Mouse (Mus musculus): Measurements from ENCODE around the gene Lhfpl3. TPM values are rescaled to one million over a fixed set of nuclear protein-coding genes. Genes with fewer than 3 reads are reported as not detected.

Gene Lhfpl3
- polyA plus RNA-seq, 1 experiment from 2014 or later, result 0.46 TPM

DNA sequence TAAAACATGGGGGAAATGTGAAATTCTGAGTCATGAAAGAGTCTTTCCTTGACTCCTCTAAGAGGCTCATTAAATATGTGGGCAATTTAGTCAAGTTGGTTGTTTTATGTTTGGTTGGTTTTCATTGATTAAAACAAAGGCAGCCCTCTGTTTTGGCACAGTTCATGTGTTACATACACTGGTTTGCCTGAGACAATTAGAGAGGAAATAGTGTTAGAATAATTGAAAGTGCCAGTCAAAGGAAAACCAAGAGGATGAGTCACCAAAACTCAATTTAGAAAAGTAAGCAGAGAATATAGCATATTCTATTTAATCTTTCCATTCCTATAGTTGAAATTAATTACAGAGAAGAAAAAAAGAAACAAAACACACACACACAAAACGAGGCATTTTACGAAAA is 240.9 kb downstream of the Lhfpl3 start:
- DNase-seq (ENCODE audit: low spot score), result no peak
- no peak overlapping the region for H3K27ac ChIP-seq (replicated peaks)
- WGBS, result 89% methylated on average over 2 of the region's 2 CpGs
- H3K4me1 ChIP-seq, result no peaks in the 10 kb centered on the region
- no peak overlapping the region for H3K4me3 ChIP-seq
- no peaks in the 10 kb centered on the region for H3K36me3 ChIP-seq (replicated peaks)
- no peaks in the 10 kb centered on the region for H3K27me3 ChIP-seq (replicated peaks; ENCODE audit: low read depth, poor library complexity, severe bottlenecking)
- H3K9me3 ChIP-seq, result no peaks in the 10 kb centered on the region

GRCm38 (mm10) chr5:22999811-23000210 is 254.0 kb downstream of the Lhfpl3 start:
- Histone ChIP-seq H3K4me3 (no peak overlapping the region), H3K27me3 (replicated peaks; ENCODE audit: low read depth, poor library complexity, severe bottlenecking) (no peaks in the 10 kb centered on the region)
- 81% methylated on average over 3 of the region's 3 CpGs for WGBS

DNA sequence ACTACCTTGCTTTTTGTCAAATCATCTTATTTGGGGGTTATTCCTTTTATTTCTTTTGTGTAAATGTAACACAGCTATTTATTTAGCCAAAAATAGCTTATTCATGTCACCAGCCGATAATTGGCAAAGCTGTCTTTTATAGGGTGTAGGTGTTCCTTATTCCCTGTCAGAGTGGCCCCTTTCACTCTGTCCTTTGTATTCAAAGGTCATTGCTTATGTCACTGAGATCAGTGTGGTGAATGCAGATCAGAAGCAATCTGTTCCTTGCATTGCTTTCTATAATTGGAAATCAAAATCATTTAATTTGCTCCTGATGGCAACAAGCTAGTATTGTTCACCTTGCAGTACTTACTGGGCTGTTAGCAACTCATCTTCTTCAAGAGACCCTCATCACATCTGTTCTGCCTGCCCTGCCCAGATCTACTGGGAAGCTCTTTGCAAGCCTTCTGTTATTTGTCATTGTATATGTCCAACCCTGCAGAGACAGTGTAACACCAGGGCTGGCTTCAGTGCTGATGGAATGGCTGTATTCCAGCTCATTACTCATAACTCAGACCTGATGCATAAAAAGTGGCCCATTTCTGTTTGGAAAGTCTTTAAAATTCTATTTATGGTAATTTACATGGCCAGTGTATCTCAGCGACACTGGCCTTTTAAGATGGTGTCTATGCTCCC is 257.4 kb downstream of the Lhfpl3 start:
- H3K27ac ChIP-seq (replicated peaks), result no peak overlapping the region
- H3K4me3 ChIP-seq, result no peak overlapping the region
- DNase-seq (ENCODE audit: low spot score), result no peak
- no peaks in the 10 kb centered on the region for H3K36me3 ChIP-seq (replicated peaks)
- H3K27me3 ChIP-seq (replicated peaks; ENCODE audit: low read depth, poor library complexity, severe bottlenecking), result no peaks in the 10 kb centered on the region
- WGBS, result 86% methylated on average over 2 of the region's 2 CpGs
- no peaks in the 10 kb centered on the region for H3K4me1 ChIP-seq
- H3K9me3 ChIP-seq, result no peaks in the 10 kb centered on the region

More at GRCm38 (mm10) chr5:22999811-23000210, 254.0 kb downstream of the Lhfpl3 start:
- Histone ChIP-seq H3K9me3 (no peaks in the 10 kb centered on the region), H3K36me3 (replicated peaks) (no peaks in the 10 kb centered on the region), H3K27ac (replicated peaks) (no peak overlapping the region), H3K4me1 (no peaks in the 10 kb centered on the region)
- no peak for DNase-seq (ENCODE audit: low spot score)

GRCm38 (mm10) chr5:23006207-23006606 is 260.3 kb downstream of the Lhfpl3 start:
- WGBS, result 78% methylated on average over 1 of the region's 1 CpGs

GRCm38 (mm10) chr5:23010460-23010859 is 264.6 kb downstream of the Lhfpl3 start:
- Histone ChIP-seq H3K27ac (replicated peaks) (no peak overlapping the region), H3K4me3 (no peak overlapping the region), H3K27me3 (replicated peaks; ENCODE audit: low read depth, poor library complexity, severe bottlenecking) (no peaks in the 10 kb centered on the region), H3K9me3 (no peaks in the 10 kb centered on the region), H3K4me1 (no peaks in the 10 kb centered on the region), H3K36me3 (replicated peaks) (no peaks in the 10 kb centered on the region)
- no peak for DNase-seq (ENCODE audit: low spot score)
- 66% methylated on average over 1 of the region's 1 CpGs for WGBS

More at GRCm38 (mm10) chr5:23006207-23006606, 260.3 kb downstream of the Lhfpl3 start:
- DNase-seq (ENCODE audit: low spot score), result no peak
- Histone ChIP-seq H3K9me3 (no peaks in the 10 kb centered on the region), H3K27me3 (replicated peaks; ENCODE audit: low read depth, poor library complexity, severe bottlenecking) (no peaks in the 10 kb centered on the region), H3K36me3 (replicated peaks) (no peaks in the 10 kb centered on the region), H3K27ac (replicated peaks) (no peak overlapping the region), H3K4me1 (no peaks in the 10 kb centered on the region), H3K4me3 (no peak overlapping the region)

- no peak for DNase-seq (ENCODE audit: low spot score)
- no peak overlapping the region for H3K27ac ChIP-seq (replicated peaks)
- no peaks in the 10 kb centered on the region for H3K4me1 ChIP-seq
- no peaks in the 10 kb centered on the region for H3K9me3 ChIP-seq
- H3K4me3 ChIP-seq, result no peak overlapping the region
- no peaks in the 10 kb centered on the region for H3K36me3 ChIP-seq (replicated peaks)
- no peaks in the 10 kb centered on the region for H3K27me3 ChIP-seq (replicated peaks; ENCODE audit: low read depth, poor library complexity, severe bottlenecking)
Observed at GRCm38 (mm10) chr5:23013997-23014396, 268.1 kb downstream of the Lhfpl3 start.

DNA sequence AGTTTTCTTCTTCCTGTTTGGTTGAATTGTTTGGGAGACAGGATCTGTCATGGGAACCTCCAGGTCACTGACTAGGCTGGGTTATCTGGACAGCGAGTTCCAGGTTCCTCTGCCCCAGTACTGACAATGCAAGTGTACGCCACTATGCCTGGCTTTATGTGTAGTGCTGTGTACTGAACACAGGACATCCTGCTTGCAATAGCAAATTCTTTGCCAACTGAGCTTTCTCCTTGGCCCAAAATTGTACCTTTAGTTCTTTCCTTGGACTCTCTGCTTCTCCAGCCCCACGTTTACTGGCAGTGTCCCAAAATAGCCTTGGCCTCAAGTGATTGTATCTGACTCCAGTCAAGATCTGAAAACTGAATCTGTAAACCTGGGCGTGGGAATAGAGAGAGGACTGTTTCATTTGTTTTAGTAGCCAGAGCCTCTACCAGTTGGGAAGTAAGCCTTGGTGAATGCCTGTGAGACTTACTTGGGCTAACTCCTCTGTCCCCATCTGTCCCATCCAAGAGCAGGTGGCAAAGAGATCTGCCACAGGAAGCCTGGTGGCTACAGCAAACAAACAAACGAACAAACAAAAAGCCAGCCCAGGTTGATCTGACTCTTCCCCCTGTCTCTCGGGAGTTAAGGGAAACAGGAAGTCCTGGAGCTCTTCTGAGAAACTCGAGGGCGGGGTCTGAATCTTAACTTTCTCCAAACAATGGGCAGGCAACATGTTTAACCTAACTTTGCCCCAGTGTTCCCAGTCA is 269.9 kb downstream of the Lhfpl3 start:
- DNase-seq (ENCODE audit: low spot score), result no peak
- Histone ChIP-seq H3K4me1 (no peaks in the 10 kb centered on the region), H3K4me3 (no peak overlapping the region), H3K27me3 (replicated peaks; ENCODE audit: low read depth, poor library complexity, severe bottlenecking) (no peaks in the 10 kb centered on the region), H3K36me3 (replicated peaks) (no peaks in the 10 kb centered on the region), H3K9me3 (no peaks in the 10 kb centered on the region), H3K27ac (replicated peaks) (no peak overlapping the region)
- 72% methylated on average over 8 of the region's 8 CpGs for WGBS

- no peak overlapping the region for H3K27ac ChIP-seq (replicated peaks)
- no peak overlapping the region for H3K4me3 ChIP-seq
- no peak for DNase-seq (ENCODE audit: low spot score)
- H3K9me3 ChIP-seq, result no peaks in the 10 kb centered on the region
- no peaks in the 10 kb centered on the region for H3K4me1 ChIP-seq
- WGBS, result 83% methylated on average over 6 of the region's 6 CpGs
- no peaks in the 10 kb centered on the region for H3K36me3 ChIP-seq (replicated peaks)
- no peaks in the 10 kb centered on the region for H3K27me3 ChIP-seq (replicated peaks; ENCODE audit: low read depth, poor library complexity, severe bottlenecking)
Observed at GRCm38 (mm10) chr5:23034944-23035726, 289.3 kb downstream of the Lhfpl3 start.

DNA sequence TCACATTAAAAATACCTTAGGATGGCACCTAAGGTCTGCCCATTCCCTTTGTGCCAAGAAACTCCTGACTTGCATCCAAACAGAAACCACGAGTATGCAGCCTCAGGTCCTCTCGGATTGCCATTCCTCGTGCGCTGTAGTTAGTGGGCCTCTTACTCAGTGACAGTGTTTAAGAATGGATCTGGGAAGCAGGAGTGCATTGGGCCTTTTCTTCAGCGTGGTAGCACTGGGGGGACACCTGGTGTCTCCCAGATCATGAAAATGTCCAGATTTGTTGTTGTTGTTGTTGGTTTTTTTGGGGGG is 289.8 kb downstream of the Lhfpl3 start:
- Histone ChIP-seq H3K27ac (replicated peaks) (no peak overlapping the region), H3K4me3 (no peak overlapping the region), H3K9me3 (no peaks in the 10 kb centered on the region), H3K4me1 (no peaks in the 10 kb centered on the region), H3K27me3 (replicated peaks; ENCODE audit: low read depth, poor library complexity, severe bottlenecking) (no peaks in the 10 kb centered on the region), H3K36me3 (replicated peaks) (no peaks in the 10 kb centered on the region)
- WGBS, result 74% methylated on average over 5 of the region's 5 CpGs
- DNase-seq (ENCODE audit: low spot score), result no peak

DNA sequence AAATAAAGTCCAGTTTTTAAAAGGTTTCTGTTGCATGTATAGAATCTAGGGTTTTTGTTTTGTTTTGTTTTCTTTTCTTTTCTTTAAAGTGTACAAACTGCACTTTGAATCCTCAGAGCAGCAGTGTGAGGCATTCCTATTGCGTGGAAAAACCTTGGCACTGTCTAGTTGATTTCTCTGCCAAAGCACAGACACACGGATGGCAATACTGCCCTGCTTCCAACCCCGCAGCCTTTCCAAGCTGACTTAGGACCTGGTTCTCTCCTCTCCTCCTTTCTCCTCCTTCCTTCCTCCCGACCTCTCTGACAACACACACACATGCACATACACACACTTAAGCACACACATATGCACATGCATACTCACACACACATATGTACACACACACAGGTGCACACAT is 294.6 kb downstream of the Lhfpl3 start:
- Histone ChIP-seq H3K4me3 (no peak overlapping the region), H3K9me3 (no peaks in the 10 kb centered on the region), H3K36me3 (replicated peaks) (no peaks in the 10 kb centered on the region), H3K4me1 (no peaks in the 10 kb centered on the region), H3K27me3 (replicated peaks; ENCODE audit: low read depth, poor library complexity, severe bottlenecking) (no peaks in the 10 kb centered on the region), H3K27ac (replicated peaks) (no peak overlapping the region)
- DNase-seq (ENCODE audit: low spot score), result no peak
- 82% methylated on average over 4 of the region's 4 CpGs for WGBS

- Histone ChIP-seq H3K9me3 (no peaks in the 10 kb centered on the region), H3K4me1 (no peaks in the 10 kb centered on the region), H3K27me3 (replicated peaks; ENCODE audit: low read depth, poor library complexity, severe bottlenecking) (no peaks in the 10 kb centered on the region), H3K27ac (replicated peaks) (no peak overlapping the region), H3K4me3 (no peak overlapping the region), H3K36me3 (replicated peaks) (no peaks in the 10 kb centered on the region)
- 90% methylated on average over 5 of the region's 5 CpGs for WGBS
- DNase-seq (ENCODE audit: low spot score), result no peak
Observed at GRCm38 (mm10) chr5:23042862-23043261, 297.0 kb downstream of the Lhfpl3 start.

- 78% methylated on average over 7 of the region's 7 CpGs for WGBS
Observed at GRCm38 (mm10) chr5:23049083-23049663, 303.3 kb downstream of the Lhfpl3 start.

More at GRCm38 (mm10) chr5:23049083-23049663, 303.3 kb downstream of the Lhfpl3 start:
- no peak overlapping the region for H3K27ac ChIP-seq (replicated peaks)
- H3K4me3 ChIP-seq, result no peak overlapping the region
- no peak for DNase-seq (ENCODE audit: low spot score)
- no peaks in the 10 kb centered on the region for H3K36me3 ChIP-seq (replicated peaks)
- no peaks in the 10 kb centered on the region for H3K9me3 ChIP-seq
- H3K27me3 ChIP-seq (replicated peaks; ENCODE audit: low read depth, poor library complexity, severe bottlenecking), result no peaks in the 10 kb centered on the region
- no peaks in the 10 kb centered on the region for H3K4me1 ChIP-seq

All from embryonic facial prominence, embryonic 10.5 days (tissue).